Mouse (Mus musculus): Measurements from ENCODE around the gene Lnp1.

DNA sequence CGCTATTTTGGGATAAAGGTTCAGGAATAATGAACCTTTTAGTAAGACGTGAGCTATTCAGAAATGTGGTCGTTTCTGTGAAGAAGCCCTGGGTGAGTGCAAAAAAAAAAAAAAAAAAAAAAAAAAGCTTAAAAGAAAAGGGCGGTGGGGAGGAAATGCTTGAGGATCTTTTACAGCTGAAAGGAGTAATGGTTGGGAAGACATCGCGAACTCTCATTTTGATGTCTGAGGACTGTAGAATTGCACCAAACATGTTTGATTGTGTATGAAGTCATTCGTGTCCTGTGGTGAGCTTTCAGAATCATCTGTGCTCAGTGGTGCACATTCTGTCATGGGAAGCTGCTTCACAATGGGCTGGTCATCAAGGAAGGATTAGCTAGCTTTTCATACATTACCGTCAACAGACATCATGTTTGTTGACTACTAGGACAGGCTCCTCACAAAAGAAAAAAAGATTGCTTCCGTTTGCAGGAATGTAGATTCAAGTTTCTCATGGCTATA, 41.2 kb downstream of the Lnp1 start:
- TF ChIP-seq CTCF (IDR thresholded peaks at IDR 0.05; ENCODE audit: low read depth) (no peak), EP300 (IDR thresholded peaks at IDR 0.05; ENCODE audit: low read depth) (no peak)
